In the genomic region with DNA sequence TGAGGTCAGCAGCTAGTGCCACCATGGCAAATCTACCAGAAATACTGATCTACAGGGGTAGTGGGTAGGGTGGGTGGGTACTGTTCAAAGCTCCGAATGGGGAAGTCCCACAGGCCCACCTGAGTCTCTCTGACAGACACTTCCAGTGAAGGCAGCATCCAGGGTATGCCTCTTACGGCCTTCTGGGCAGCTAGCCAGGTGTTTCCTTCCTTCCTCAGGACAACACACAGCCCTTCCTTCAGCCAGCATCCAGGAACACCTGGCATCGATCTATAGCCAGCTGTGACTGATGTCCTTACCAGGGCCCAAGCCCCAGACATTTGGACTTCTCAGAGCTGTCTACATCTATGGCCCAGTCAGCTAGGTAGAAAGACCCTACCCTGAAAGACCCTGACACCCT, we compare ENCODE assay signal across 11 mouse cellular contexts. TPM values are rescaled to one million over a fixed set of nuclear protein-coding genes. Genes with fewer than 3 reads are reported as not detected.
A peak's percentile ranks its signal among the peaks of the same experiment; 100 is the strongest.
DNase-seq lines count a peak whose midpoint lies in the region; ATAC-seq lines count a peak whose summit lies in the region.
"Had no signal": no experiment of that assay in that cellular context is flagged by ENCODE, and none has a peak within 500 bp of the region (broad histone marks: within the 10 kb centered on the region; RNA-seq: fewer than 3 reads in every experiment).

No protein-coding gene starts in this region.

- ATAC-seq in heart, embryonic 15.5 days (replicated peaks; ENCODE audit: insufficient number of reproducible peaks, insufficient read depth, low FRiP score, low read depth) = no peak
- ATAC-seq: forebrain, embryonic 14.5 days had no signal

- peaks cover 56% of the 10 kb centered on the region for H3K4me1 ChIP-seq in heart, embryonic 15.5 days (replicated peaks)

- peak overlapping the region; percentile 48 for H3K4me2 ChIP-seq in heart, embryonic 15.5 days
- H3K4me2 ChIP-seq: limb, embryonic 13.5 days; neural tube, embryonic 13.5 days had no signal

- peak; percentile 40 for DNase-seq in gastrocnemius, adult 18-20 months (ENCODE audit: low spot score)
- no peak for DNase-seq in gastrocnemius, postnatal 10 days
- peak; percentile 1 for DNase-seq in ovary, adult 18-20 months (ENCODE audit: low spot score)
- no peak for DNase-seq in ovary, postnatal 14 days (ENCODE audit: low spot score)
- DNase-seq in lung, postnatal 25 days (ENCODE audit: low spot score) = peak; percentile 58
- no peak for DNase-seq in adipocyte (ENCODE audit: low spot score)
- DNase-seq in thymus, postnatal 25 days = no peak

- H3K27ac ChIP-seq in heart, embryonic 15.5 days = peak overlapping the region; percentile 84
- H3K27ac ChIP-seq: limb, embryonic 13.5 days; neural tube, embryonic 13.5 days had no signal

- 55% methylated on average over 3 of the region's 3 CpGs for WGBS in heart, embryonic 15.5 days

- H3K4me3 ChIP-seq in heart, embryonic 15.5 days = no peak overlapping the region
- H3K4me3 ChIP-seq: limb, embryonic 13.5 days; neural tube, embryonic 13.5 days had no signal

- H3K27me3 ChIP-seq in heart, embryonic 15.5 days = no peaks in the 10 kb centered on the region
- H3K27me3 ChIP-seq: limb, embryonic 13.5 days; neural tube, embryonic 13.5 days had no signal

- no peaks in the 10 kb centered on the region for H3K9me3 ChIP-seq in heart, embryonic 15.5 days (replicated peaks)
- H3K9me3 ChIP-seq: limb, embryonic 13.5 days; neural tube, embryonic 13.5 days had no signal

- peaks cover 30% of the 10 kb centered on the region for H3K36me3 ChIP-seq in heart, embryonic 15.5 days

- H3K9ac ChIP-seq in heart, embryonic 15.5 days = no peak overlapping the region
- H3K9ac ChIP-seq: limb, embryonic 13.5 days had no signal

RNA-seq across cellular contexts. Expression of a gene that starts 5.0 kb away (rescaled TPM):
- 10 to 100 TPM; 24.5 to 25.4 TPM for total RNA-seq in gastrocnemius, adult 18-20 months (2021)
- total RNA-seq in gastrocnemius, postnatal 10 days (2021) = 10 to 100 TPM; 57.0 to 58.8 TPM
- polyA plus RNA-seq in heart, embryonic 15.5 days (2015; fragmentation: Nextera tagmentation; extraction: Ambion mirVana) = 22.3 and 28.6 TPM in 2 replicates

RNA-seq across cellular contexts. Expression of a gene that starts 13.2 kb away (rescaled TPM):
- 1 to 10 TPM; 2.7 to 2.8 TPM for total RNA-seq in gastrocnemius, adult 18-20 months (2021)
- total RNA-seq in gastrocnemius, postnatal 10 days (2021) = 1 to 10 TPM; 5.0 to 5.8 TPM
- polyA plus RNA-seq in heart, embryonic 15.5 days (2015; fragmentation: Nextera tagmentation; extraction: Ambion mirVana) = 21.2 and 22.1 TPM in 2 replicates

RNA-seq across cellular contexts. Expression of a gene that starts 13.2 kb away (rescaled TPM):
- total RNA-seq in gastrocnemius, adult 18-20 months (2021) = under 1 TPM; 0.68 to 0.78 TPM
- 1 to 10 TPM; 1.2 to 1.8 TPM for total RNA-seq in gastrocnemius, postnatal 10 days (2021)
- polyA plus RNA-seq in heart, embryonic 15.5 days (2015; fragmentation: Nextera tagmentation; extraction: Ambion mirVana) = 0.45 and 0.52 TPM in 2 replicates

Comparison
In these comparisons a context has a peak if more than half of its experiments do, and no peak if none do; other contexts are left out.
1. DNase-seq: peak in gastrocnemius, adult 18-20 months (single experiment), ovary, adult 18-20 months (single experiment) and lung, postnatal 25 days (single experiment); none in gastrocnemius, postnatal 10 days (single experiment), ovary, postnatal 14 days (single experiment), adipocyte (single experiment) and thymus, postnatal 25 days (single experiment).